Mouse (Mus musculus) ES-E14 (cell line): ENCODE data around the gene Kcna3.

Experiments
- CHD2 ChIP-seq: IDR thresholded peaks from 2 replicates; pipeline ENCODE4 v1.6.1; 2014; ENCODE audit warnings: mild to moderate bottlenecking, low read depth, low read length, inconsistent platforms
- MAFK ChIP-seq: IDR thresholded peaks from 2 replicates; pipeline ENCODE4 v1.6.1; 2014; ENCODE audit warnings: mild to moderate bottlenecking, low read depth, low read length, inconsistent platforms; ENCODE audit not compliant: insufficient read depth
- ZNF384 ChIP-seq: IDR thresholded peaks from 2 replicates; pipeline ENCODE4 v1.6.1; 2012; ENCODE audit warnings: low read depth, low read length, inconsistent platforms

DNA sequence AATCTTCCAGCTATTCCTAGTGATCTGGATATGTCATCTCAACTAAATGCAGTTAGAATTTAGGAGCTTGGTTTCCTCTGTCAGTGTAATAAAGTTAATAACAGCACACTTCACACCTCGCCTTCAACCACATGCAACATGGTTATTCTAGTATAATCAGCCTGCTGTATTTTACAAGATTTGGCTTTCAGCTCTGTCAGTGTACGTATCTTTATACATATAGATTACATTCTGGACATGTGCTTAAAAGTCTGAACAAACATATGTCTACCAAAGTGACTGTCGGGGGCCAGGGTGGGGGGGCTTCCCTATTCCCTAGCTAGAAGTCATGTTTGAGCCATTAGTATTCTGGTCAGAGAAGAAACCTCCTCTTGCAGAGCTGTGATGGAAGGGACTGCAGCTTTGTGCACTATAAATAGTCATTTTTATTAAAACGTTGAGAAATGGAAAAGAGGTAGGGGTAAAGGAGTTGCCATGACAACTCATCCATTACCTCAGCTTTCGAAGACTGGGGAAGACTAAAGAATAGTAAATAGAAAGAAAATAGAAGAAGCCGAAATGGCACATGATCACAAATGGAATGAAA lies 29.6 kb downstream of the Kcna3 start:
- TF ChIP-seq MAFK (no peak), ZNF384 (no peak), CHD2 (no peak)
